Mouse (Mus musculus) lung, adult 2 months (tissue): Measurements from ENCODE around the gene Tbx2. TPM values are rescaled to one million over a fixed set of nuclear protein-coding genes. Genes with fewer than 3 reads are reported as not detected.

Experiments
- DNase-seq: peaks from one replicate; pipeline ENCODE4 v3.0.0; 2022
- H3K4me1 ChIP-seq: fragments of 200-500 bp; 2 replicates; pipeline ENCODE4 v1.6.1; 2011; ENCODE audit warnings: low read length; ENCODE audit not compliant: control insufficient read depth, insufficient read depth
- H3K4me3 ChIP-seq: fragments of 200-500 bp; replicated peaks from 2 replicates; pipeline ENCODE3; 2011; ENCODE audit warnings: low read depth, mild to moderate bottlenecking, control low read depth, low read length; ENCODE audit errors: extremely low read depth
- CTCF ChIP-seq: fragments of 200-500 bp; IDR thresholded peaks from 2 replicates; pipeline ENCODE4 v1.5.1; 2011; ENCODE audit warnings: mild to moderate bottlenecking, low read length, control low read depth; ENCODE audit not compliant: insufficient read depth
- POLR2A ChIP-seq: fragments of 200-500 bp; IDR thresholded peaks from 2 replicates; pipeline ENCODE4 v1.6.1; 2011; ENCODE audit warnings: low read depth, mild to moderate bottlenecking, control low read depth, low read length, borderline replicate concordance; ENCODE audit errors: extremely low read depth
- WGBS: fragments of 180-500 bp; shearing (Covaris S2); methylation state at CpG from one replicate; pipeline ENCODE4 v1.1.7; 2018; 5-methylcytosine and 5-hydroxymethylcytosine counted together
- polyA plus RNA-seq: library from polyadenylated mRNA; depleted of rRNA; stranded (reverse); fragments of >200 nt; gene quantifications from 2 replicates; pipeline ENCODE4 v1.2.3, GENCODE M21; 2012

Gene Tbx2
- polyA plus RNA-seq, 1 experiment = 257 TPM

- H3K4me3 ChIP-seq = peak overlapping the region; percentile 77
- no peak for DNase-seq
- no peak for TF ChIP-seq POLR2A
- peaks cover 4% of the 10 kb centered on the region; the same call in 1 of the 2 replicates for H3K4me1 ChIP-seq
- WGBS = 40% methylated on average over 20 of the region's 20 CpGs
These were observed 6.3 kb downstream of the Tbx2 start for GRCm38 (mm10) chr11:85838424-85839257.

- 54% methylated on average over 7 of the region's 7 CpGs for WGBS
- peak overlapping the region; percentile 77 for H3K4me3 ChIP-seq
- no peak for TF ChIP-seq POLR2A
- no peak for TF ChIP-seq CTCF
- DNase-seq = no peak
- H3K4me1 ChIP-seq = peaks cover 4% of the 10 kb centered on the region; the same call in 1 of the 2 replicates
These were observed 7.1 kb downstream of the Tbx2 start for GRCm38 (mm10) chr11:85839258-85840030.

- no peak for DNase-seq
- peaks cover 4% of the 10 kb centered on the region; the same call in 1 of the 2 replicates for H3K4me1 ChIP-seq
- H3K4me3 ChIP-seq = peak overlapping the region; percentile 36
- TF ChIP-seq POLR2A (no peak), CTCF (no peak)
- WGBS = 42% methylated on average over 27 of the region's 27 CpGs
These were observed 7.9 kb downstream of the Tbx2 start for GRCm38 (mm10) chr11:85840031-85840802.

GRCm38 (mm10) chr11:85840803-85841145, 8.4 kb downstream of the Tbx2 start:
- 34% methylated on average over 21 of the region's 21 CpGs for WGBS
- Histone ChIP-seq H3K4me3 (peak overlapping the region; percentile 36), H3K4me1 (peaks cover 4% of the 10 kb centered on the region; the same call in 1 of the 2 replicates)
- no peak for DNase-seq
- no peak for TF ChIP-seq CTCF
- TF ChIP-seq POLR2A = no peak

- TF ChIP-seq POLR2A (peak; percentile 67; the same call in 1 of the 2 replicates), CTCF (no peak)
- Histone ChIP-seq H3K4me1 (peaks cover 4% of the 10 kb centered on the region; the same call in 1 of the 2 replicates), H3K4me3 (peak overlapping the region; percentile 36)
- DNase-seq = peak; percentile 38
- WGBS = 35% methylated on average over 8 of the region's 8 CpGs
These were observed 8.9 kb downstream of the Tbx2 start for GRCm38 (mm10) chr11:85841211-85841681.

GRCm38 (mm10) chr11:85841980-85842379, 9.6 kb downstream of the Tbx2 start:
- peak; percentile 66 for DNase-seq
- WGBS = 2% methylated on average over 32 of the region's 32 CpGs
- peaks cover 4% of the 10 kb centered on the region; the same call in 1 of the 2 replicates for H3K4me1 ChIP-seq
- TF ChIP-seq POLR2A = peak; percentile 27; the same call in 1 of the 2 replicates
- peak; percentile 53 for TF ChIP-seq CTCF
- peak overlapping the region; percentile 17 for H3K4me3 ChIP-seq

- peak; percentile 66; the same call in 1 of the 2 replicates for TF ChIP-seq POLR2A
- TF ChIP-seq CTCF = no peak
- 9% methylated on average over 24 of the region's 24 CpGs for WGBS
- peaks cover 8% of the 10 kb centered on the region; the same call in 1 of the 2 replicates for H3K4me1 ChIP-seq
- H3K4me3 ChIP-seq = peak overlapping the region; percentile 6
- DNase-seq = peak; percentile 17
These were observed 10.4 kb downstream of the Tbx2 start for GRCm38 (mm10) chr11:85842596-85843346.

- Histone ChIP-seq H3K4me1 (peaks cover 8% of the 10 kb centered on the region; the same call in 1 of the 2 replicates), H3K4me3 (peak overlapping the region; percentile 40)
- WGBS = under 1% methylated on average over 18 of the region's 18 CpGs
- DNase-seq = peak; percentile 79
- TF ChIP-seq CTCF (peak; percentile 42), POLR2A (peak; percentile 48; the same call in 1 of the 2 replicates)
These were observed 11.0 kb downstream of the Tbx2 start for GRCm38 (mm10) chr11:85843347-85843692.
